Mouse (Mus musculus): ENCODE results near the gene Smyd4. TPM values are rescaled to one million over a fixed set of nuclear protein-coding genes. Genes with fewer than 3 reads are reported as not detected.

The Smyd4 gene
- polyA plus RNA-seq, 1 experiment: 14.7 TPM

DNA sequence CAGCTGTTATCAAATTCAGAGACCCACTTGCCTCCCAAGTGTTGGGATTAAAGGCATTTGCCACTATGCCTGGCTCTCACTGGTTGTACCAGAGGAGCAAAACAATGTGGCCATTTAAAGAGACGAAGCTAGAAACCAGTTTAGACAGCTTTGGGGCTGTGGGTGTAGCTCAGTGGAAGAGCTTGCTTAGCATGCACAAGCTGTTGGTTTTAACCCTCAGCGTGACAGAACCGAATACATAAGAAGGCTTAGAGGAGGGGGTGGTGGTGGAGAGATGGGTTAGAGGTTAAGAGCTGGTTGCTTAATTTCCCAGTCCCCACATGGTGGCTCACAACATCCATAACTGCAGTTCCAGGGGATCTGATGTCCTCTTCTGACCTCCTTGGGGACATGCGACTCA, 39.6 kb upstream of the Smyd4 start:
- no peaks in the 10 kb centered on the region for H3K79me3 ChIP-seq (ENCODE audit: low read depth)
- TF ChIP-seq USF1 (IDR thresholded peaks at IDR 0.05; ENCODE audit: low read depth) (no peak), FOSL1 (IDR thresholded peaks at IDR 0.05; ENCODE audit: insufficient read depth, low read length, poor library complexity, severe bottlenecking) (no peak), MYOG (IDR thresholded peaks at IDR 0.05; ENCODE audit: control insufficient read depth, extremely low read depth, insufficient read length) (no peak), MYOD1 (IDR thresholded peaks at IDR 0.05; ENCODE audit: control insufficient read depth, insufficient read length, low read depth) (no peak), MAX (IDR thresholded peaks at IDR 0.05) (no peak), CEBPB (IDR thresholded peaks at IDR 0.05; ENCODE audit: low read depth) (no peak), CTCF (IDR thresholded peaks at IDR 0.05; ENCODE audit: control insufficient read depth, insufficient read depth, insufficient read length) (no peak)
- H3ac ChIP-seq (ENCODE audit: control insufficient read depth, insufficient read length, low read depth): no peak overlapping the region
- no peaks in the 10 kb centered on the region for H3K27me3 ChIP-seq (ENCODE audit: control insufficient read depth, insufficient read depth, insufficient read length)
- peaks cover 99% of the 10 kb centered on the region for H3K36me3 ChIP-seq (ENCODE audit: control insufficient read depth, insufficient read depth)
- H3K79me2 ChIP-seq (ENCODE audit: control insufficient read depth, insufficient read depth): no peaks in the 10 kb centered on the region
- no peak overlapping the region for H3K4me3 ChIP-seq (ENCODE audit: insufficient read depth, poor library complexity, severe bottlenecking)

DNA sequence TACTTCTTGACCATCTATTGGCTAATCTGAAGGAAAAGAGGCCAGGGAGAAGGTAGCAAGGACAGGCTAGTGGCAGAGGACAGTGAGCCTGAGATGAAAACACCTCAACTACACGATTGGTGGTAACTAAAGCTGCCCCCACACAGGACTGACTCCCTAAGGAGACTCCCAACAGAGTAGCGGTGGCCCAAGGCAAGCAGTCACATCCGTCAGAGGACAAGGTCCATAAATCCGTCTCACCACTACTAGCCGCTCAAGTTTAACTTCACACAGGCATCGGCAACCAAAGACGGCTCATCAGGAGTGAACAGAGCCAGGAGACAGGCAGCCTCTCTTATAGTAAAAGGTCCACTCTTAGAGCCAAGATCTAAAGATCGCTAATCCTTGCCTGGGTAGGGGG, 37.4 kb upstream of the Smyd4 start:
- Histone ChIP-seq H3K79me3 (ENCODE audit: low read depth) (no peaks in the 10 kb centered on the region), H3K27me3 (ENCODE audit: control insufficient read depth, insufficient read depth, insufficient read length) (no peaks in the 10 kb centered on the region), H3K36me3 (ENCODE audit: control insufficient read depth, insufficient read depth) (peaks cover 97% of the 10 kb centered on the region), H3K79me2 (ENCODE audit: control insufficient read depth, insufficient read depth) (no peaks in the 10 kb centered on the region), H3K4me3 (ENCODE audit: insufficient read depth, poor library complexity, severe bottlenecking) (no peak overlapping the region), H3ac (ENCODE audit: control insufficient read depth, insufficient read length, low read depth) (no peak overlapping the region)
- TF ChIP-seq CEBPB (IDR thresholded peaks at IDR 0.05; ENCODE audit: low read depth) (no peak), CTCF (IDR thresholded peaks at IDR 0.05; ENCODE audit: control insufficient read depth, insufficient read depth, insufficient read length) (no peak), MYOD1 (IDR thresholded peaks at IDR 0.05; ENCODE audit: control insufficient read depth, insufficient read length, low read depth) (no peak), MYOG (IDR thresholded peaks at IDR 0.05; ENCODE audit: control insufficient read depth, extremely low read depth, insufficient read length) (no peak), USF1 (IDR thresholded peaks at IDR 0.05; ENCODE audit: low read depth) (no peak), FOSL1 (IDR thresholded peaks at IDR 0.05; ENCODE audit: insufficient read depth, low read length, poor library complexity, severe bottlenecking) (no peak), MAX (IDR thresholded peaks at IDR 0.05) (no peak)

DNA sequence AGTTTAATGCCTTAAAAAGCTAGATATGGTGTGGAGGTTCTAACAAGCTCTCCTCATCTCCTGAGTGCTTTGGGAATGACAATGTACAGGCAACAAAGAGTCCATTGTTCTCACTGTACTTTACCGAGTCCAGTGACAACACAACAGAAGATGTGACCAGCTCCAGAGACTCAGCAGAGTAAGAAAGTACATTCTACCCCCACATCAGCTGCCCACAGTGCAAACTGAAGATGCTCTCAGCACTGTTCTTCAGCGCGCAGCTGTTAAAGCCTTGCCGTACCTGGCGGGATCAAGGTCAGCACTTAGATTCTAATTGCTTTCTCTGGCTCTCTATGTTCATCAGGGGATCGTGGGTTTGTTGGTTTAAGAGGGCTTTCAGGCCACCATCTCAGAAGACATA, 36.5 kb upstream of the Smyd4 start:
- Histone ChIP-seq H3ac (ENCODE audit: control insufficient read depth, insufficient read length, low read depth) (no peak overlapping the region), H3K36me3 (ENCODE audit: control insufficient read depth, insufficient read depth) (peaks cover 97% of the 10 kb centered on the region), H3K27me3 (ENCODE audit: control insufficient read depth, insufficient read depth, insufficient read length) (no peaks in the 10 kb centered on the region), H3K4me3 (ENCODE audit: insufficient read depth, poor library complexity, severe bottlenecking) (no peak overlapping the region), H3K79me3 (ENCODE audit: low read depth) (no peaks in the 10 kb centered on the region), H3K79me2 (ENCODE audit: control insufficient read depth, insufficient read depth) (no peaks in the 10 kb centered on the region)
- TF ChIP-seq USF1 (IDR thresholded peaks at IDR 0.05; ENCODE audit: low read depth) (no peak), MYOG (IDR thresholded peaks at IDR 0.05; ENCODE audit: control insufficient read depth, extremely low read depth, insufficient read length) (no peak), CTCF (IDR thresholded peaks at IDR 0.05; ENCODE audit: control insufficient read depth, insufficient read depth, insufficient read length) (no peak), MAX (IDR thresholded peaks at IDR 0.05) (no peak), FOSL1 (IDR thresholded peaks at IDR 0.05; ENCODE audit: insufficient read depth, low read length, poor library complexity, severe bottlenecking) (no peak), CEBPB (IDR thresholded peaks at IDR 0.05; ENCODE audit: low read depth) (no peak)

- Histone ChIP-seq H3K4me3 (ENCODE audit: insufficient read depth, poor library complexity, severe bottlenecking) (no peak overlapping the region), H3K79me3 (ENCODE audit: low read depth) (no peaks in the 10 kb centered on the region), H3ac (ENCODE audit: control insufficient read depth, insufficient read length, low read depth) (no peak overlapping the region), H3K27me3 (ENCODE audit: control insufficient read depth, insufficient read depth, insufficient read length) (no peaks in the 10 kb centered on the region), H3K36me3 (ENCODE audit: control insufficient read depth, insufficient read depth) (peaks cover 97% of the 10 kb centered on the region), H3K79me2 (ENCODE audit: control insufficient read depth, insufficient read depth) (peaks cover 7% of the 10 kb centered on the region)
- no peak for TF ChIP-seq USF1 (IDR thresholded peaks at IDR 0.05; ENCODE audit: low read depth)
- no peak for TF ChIP-seq FOSL1 (IDR thresholded peaks at IDR 0.05; ENCODE audit: insufficient read depth, low read length, poor library complexity, severe bottlenecking)
- TF ChIP-seq CTCF (IDR thresholded peaks at IDR 0.05; ENCODE audit: control insufficient read depth, insufficient read depth, insufficient read length): no peak
Measured at GRCm38 (mm10) chr11:75313834-75314233, 34.4 kb upstream of the Smyd4 start.

GRCm38 (mm10) chr11:75318351-75319221, 29.6 kb upstream of the Smyd4 start:
- no peaks in the 10 kb centered on the region for H3K27me3 ChIP-seq (ENCODE audit: control insufficient read depth, insufficient read depth, insufficient read length)
- H3ac ChIP-seq (ENCODE audit: control insufficient read depth, insufficient read length, low read depth): no peak overlapping the region
- peaks cover 64% of the 10 kb centered on the region for H3K36me3 ChIP-seq (ENCODE audit: control insufficient read depth, insufficient read depth)
- peaks cover 54% of the 10 kb centered on the region for H3K79me2 ChIP-seq (ENCODE audit: control insufficient read depth, insufficient read depth)
- H3K79me3 ChIP-seq (ENCODE audit: low read depth): peaks cover 38% of the 10 kb centered on the region
- no peak overlapping the region for H3K4me3 ChIP-seq (ENCODE audit: insufficient read depth, poor library complexity, severe bottlenecking)
- no peak for TF ChIP-seq USF1 (IDR thresholded peaks at IDR 0.05; ENCODE audit: low read depth)
- TF ChIP-seq CEBPB (IDR thresholded peaks at IDR 0.05; ENCODE audit: low read depth): no peak
- TF ChIP-seq MAX (IDR thresholded peaks at IDR 0.05): no peak
- no peak for TF ChIP-seq FOSL1 (IDR thresholded peaks at IDR 0.05; ENCODE audit: insufficient read depth, low read length, poor library complexity, severe bottlenecking)
- no peak for TF ChIP-seq MYOD1 (IDR thresholded peaks at IDR 0.05; ENCODE audit: control insufficient read depth, insufficient read length, low read depth)
- TF ChIP-seq CTCF (IDR thresholded peaks at IDR 0.05; ENCODE audit: control insufficient read depth, insufficient read depth, insufficient read length): no peak
- TF ChIP-seq MYOG (IDR thresholded peaks at IDR 0.05; ENCODE audit: control insufficient read depth, extremely low read depth, insufficient read length): no peak
